Mouse (Mus musculus): ENCODE measurements around the gene Myo1c.

Gene Myo1c

DNA sequence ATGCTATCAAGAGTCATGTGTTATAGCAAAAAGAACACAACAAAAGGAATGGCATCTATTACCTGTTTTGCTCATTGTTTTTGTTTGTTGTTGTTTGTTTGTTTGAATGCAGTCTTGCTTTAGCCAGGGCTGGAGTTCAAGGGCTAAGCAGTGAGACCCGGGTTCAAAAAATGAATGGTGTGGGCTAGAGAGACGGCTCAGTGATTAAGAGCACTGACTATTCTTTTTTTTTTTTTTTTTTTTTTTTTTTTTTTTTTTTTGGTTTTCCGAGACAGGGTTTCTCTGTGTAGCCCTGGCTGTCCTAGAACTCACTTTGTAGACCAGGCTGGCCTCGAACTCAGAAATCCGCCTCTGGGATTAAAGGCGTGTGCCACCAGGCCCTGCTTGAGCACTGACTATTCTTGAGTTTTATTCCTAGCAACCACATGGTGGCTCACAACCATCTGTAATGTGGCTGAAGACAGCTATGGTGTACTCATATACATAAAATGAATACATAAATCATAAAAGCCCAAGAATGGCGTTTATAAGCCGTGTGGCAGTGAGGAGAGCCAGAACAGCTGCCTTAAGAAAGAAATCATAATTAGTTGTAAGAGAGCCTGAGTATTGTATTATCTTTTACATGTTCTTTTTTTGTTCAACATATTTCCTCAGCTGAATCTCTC lies 66.5 kb downstream of the Myo1c start:
- no peak for DNase-seq

GRCm38 (mm10) chr11:75722339-75722738 lies 72.0 kb downstream of the Myo1c start:
- no peak for DNase-seq
